Mouse (Mus musculus) liver, postnatal 0 days (tissue): ENCODE results near the gene Syne3. TPM values are rescaled to one million over a fixed set of nuclear protein-coding genes. Genes with fewer than 3 reads are reported as not detected.

Experiments
- ATAC-seq: fragments of 200-750 bp; cut with Nextera tagmentation; 2 replicates; pipeline ENCODE4 v1.8.0; 2017; ENCODE audit warnings: mild to moderate bottlenecking, moderate library complexity
- DNase-seq: peaks from one replicate; pipeline ENCODE4 v3.0.0-alpha.2; 2016
- H3K27ac ChIP-seq: fragments of 300-500 bp; sonication (generic); 2 replicates; pipeline ENCODE4 v1.5.1; 2014; ENCODE audit warnings: antibody characterized with exemption, moderate library complexity, mild to moderate bottlenecking, low read depth
- H3K27me3 ChIP-seq: fragments of 300-500 bp; sonication (generic); 2 replicates; pipeline ENCODE4 v1.6.1; 2014; ENCODE audit warnings: low read length, control low read depth, mixed read lengths; ENCODE audit not compliant: insufficient read depth
- H3K36me3 ChIP-seq: fragments of 300-500 bp; sonication (generic); replicated peaks from 2 replicates; pipeline ENCODE4 v1.6.1; 2014; ENCODE audit warnings: mild to moderate bottlenecking, control low read depth, low read length, moderate library complexity, mixed read lengths; ENCODE audit not compliant: insufficient read depth
- H3K4me1 ChIP-seq: fragments of 300-500 bp; sonication (generic); 2 replicates; pipeline ENCODE4 v1.6.1; 2014; ENCODE audit warnings: antibody characterized with exemption, mild to moderate bottlenecking, control low read depth; ENCODE audit not compliant: insufficient read depth
- H3K4me2 ChIP-seq: fragments of 300-500 bp; sonication (generic); 2 replicates; pipeline ENCODE4 v1.6.1; 2014; ENCODE audit warnings: low read depth, mild to moderate bottlenecking, low read length, moderate library complexity, mixed read lengths
- H3K4me3 ChIP-seq: fragments of 300-500 bp; sonication (generic); 2 replicates; pipeline ENCODE4 v1.5.1; 2014; ENCODE audit warnings: low read depth, low read length
- H3K9ac ChIP-seq: fragments of 300-500 bp; sonication (generic); replicated peaks from 2 replicates; pipeline ENCODE4 v1.6.1; 2014; ENCODE audit warnings: mild to moderate bottlenecking, moderate library complexity
- H3K9me3 ChIP-seq: fragments of 300-500 bp; sonication (generic); 2 replicates; pipeline ENCODE4 v1.6.1; 2016; ENCODE audit warnings: mild to moderate bottlenecking, control low read depth, low read length, mixed read lengths
- CTCF ChIP-seq: sonication (generic); IDR thresholded peaks from 2 replicates; pipeline ENCODE4 v1.5.1; 2016; ENCODE audit warnings: antibody characterized with exemption, low read depth
- EP300 ChIP-seq: IDR thresholded peaks from 2 replicates; pipeline ENCODE4 v1.6.1; 2016; ENCODE audit warnings: antibody characterized with exemption, low read depth, mild to moderate bottlenecking
- WGBS: fragments of 180-500 bp; shearing (Covaris S2); extraction: QIAGEN DNeasy Blood & Tissue Kit; methylation state at CpG from one replicate; pipeline ENCODE4 v1.1.7; 2014; ENCODE audit not compliant: insufficient replicate concordance; 5-methylcytosine and 5-hydroxymethylcytosine counted together
- polyA plus RNA-seq: library from polyadenylated mRNA; unstranded; fragments of >200 nt; fragmentation: Nextera tagmentation; extraction: Ambion mirVana; gene quantifications from 2 replicates; pipeline ENCODE4 v1.2.1, GENCODE M21; 2015

Syne3 gene
- polyA plus RNA-seq, 1 experiment from 2014 or later, result 2.3 TPM

DNA sequence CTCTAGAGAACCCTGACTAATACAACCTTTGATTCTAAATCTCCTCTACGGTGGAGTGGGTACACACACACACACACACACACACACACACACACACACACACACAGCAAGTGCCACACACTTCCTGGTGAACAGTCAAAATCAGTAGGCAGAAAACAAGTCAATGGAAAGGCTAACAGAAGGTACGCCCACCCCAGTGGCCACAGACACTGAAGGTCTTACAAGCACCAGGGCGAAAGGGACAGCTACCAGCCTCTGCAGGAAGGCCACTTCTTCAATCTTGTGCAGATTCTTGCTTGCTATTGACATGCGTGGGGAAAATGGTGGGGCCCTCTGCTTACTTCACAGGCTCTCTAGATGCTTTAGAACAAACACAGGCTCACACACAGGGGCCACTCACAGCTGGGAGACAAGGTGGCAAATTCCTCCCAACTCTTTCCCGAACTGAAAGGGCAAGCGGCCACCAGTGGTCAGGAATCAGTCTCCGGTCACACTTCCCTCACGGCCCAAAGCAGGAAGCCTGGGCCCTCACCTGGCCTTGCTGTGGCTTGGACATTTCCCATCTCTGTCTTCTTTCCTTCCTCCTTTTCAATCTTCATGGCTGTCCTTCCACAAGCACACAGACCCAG, 11.9 kb upstream of the Syne3 start:
- Histone ChIP-seq H3K4me1 (peaks cover 36% of the 10 kb centered on the region), H3K27me3 (no peaks in the 10 kb centered on the region), H3K4me3 (no peak overlapping the region), H3K27ac (0 out of 2 replicates have a peak overlapping the region, but pooled peaks have one; percentile 16), H3K4me2 (peak overlapping the region; percentile 53), H3K9ac (peak overlapping the region; percentile 31; the same call in 1 of the 2 replicates), H3K36me3 (no peaks in the 10 kb centered on the region), H3K9me3 (no peaks in the 10 kb centered on the region)
- WGBS, result 46% methylated on average over 8 of the region's 8 CpGs
- ATAC-seq, result no peak
- DNase-seq, result no peak
- TF ChIP-seq EP300 (no peak), CTCF (no peak)

DNA sequence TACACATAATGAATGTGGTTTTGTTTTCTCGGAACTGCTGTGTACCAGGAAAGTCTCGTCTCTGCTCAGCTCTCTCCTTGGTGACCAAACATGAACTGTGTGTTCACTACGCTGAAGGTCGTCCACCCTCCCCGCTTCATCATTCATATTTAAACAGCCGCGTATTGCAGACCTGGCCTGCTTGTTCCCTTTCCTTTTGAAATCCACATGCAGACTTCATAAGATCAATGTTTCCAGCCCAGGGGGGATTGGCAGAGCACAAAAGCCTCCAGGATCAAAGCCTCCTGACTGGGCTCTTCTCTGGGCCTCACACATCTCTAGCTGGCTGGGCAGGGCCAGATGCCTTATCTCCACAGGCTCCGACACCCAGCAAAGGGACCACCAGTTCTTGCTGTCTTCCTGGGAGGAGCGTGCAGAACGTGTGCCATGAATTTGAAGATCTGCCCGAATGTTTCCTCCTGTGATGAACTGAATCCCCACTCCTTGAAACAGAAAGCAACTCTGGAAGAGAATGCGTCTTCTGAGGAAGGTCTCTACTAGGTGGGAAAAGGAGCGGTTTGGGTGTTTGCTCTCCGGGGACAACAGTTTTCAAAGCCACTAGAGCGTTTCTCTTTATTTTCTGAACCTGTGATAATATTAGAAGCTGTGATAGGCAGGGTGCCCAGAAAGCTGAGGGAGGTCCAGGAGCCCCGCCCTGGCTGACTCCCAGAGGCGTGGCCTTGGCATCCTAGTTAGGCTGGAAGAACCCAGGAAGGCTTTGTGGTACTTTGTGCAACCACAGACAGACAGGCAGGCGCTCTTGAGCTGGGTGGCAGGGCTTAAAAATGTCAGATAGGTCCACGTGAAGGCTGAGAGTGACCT, 10.0 kb upstream of the Syne3 start:
- Histone ChIP-seq H3K9me3 (no peaks in the 10 kb centered on the region), H3K9ac (peak overlapping the region; percentile 0), H3K4me3 (peak overlapping the region; percentile 23), H3K27ac (peak overlapping the region; percentile 87), H3K4me2 (peak overlapping the region; percentile 57), H3K36me3 (no peaks in the 10 kb centered on the region), H3K4me1 (peaks cover 35% of the 10 kb centered on the region), H3K27me3 (no peaks in the 10 kb centered on the region)
- ATAC-seq, result peak; percentile 88
- TF ChIP-seq EP300 (peak; percentile 71), CTCF (peak; percentile 37)
- peak; percentile 81 for DNase-seq
- 32% methylated on average over 19 of the region's 19 CpGs for WGBS

DNA sequence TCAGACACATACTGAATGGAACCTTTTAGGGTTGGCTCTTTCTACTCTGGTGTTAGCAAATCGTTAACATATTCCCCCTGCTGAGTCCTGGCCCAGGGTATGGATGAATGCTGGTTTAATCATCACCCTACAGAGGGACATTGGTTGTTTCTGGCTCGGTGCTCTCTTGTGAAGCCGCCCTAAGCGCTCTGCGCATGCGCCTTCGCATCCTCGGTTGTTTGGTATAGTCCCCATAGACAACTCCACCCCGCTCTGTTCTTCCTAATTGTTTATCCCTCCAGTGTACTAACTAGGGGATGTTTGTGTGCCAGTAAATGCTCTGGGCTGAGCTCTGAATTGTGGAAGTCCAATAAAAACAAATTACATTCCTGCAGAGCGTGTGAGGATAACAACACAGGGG, 7.0 kb upstream of the Syne3 start:
- H3K9me3 ChIP-seq, result no peaks in the 10 kb centered on the region
- 0 out of 2 replicates have a peak overlapping the region, but pooled peaks have one; percentile 22 for H3K4me2 ChIP-seq
- ATAC-seq (no peak), DNase-seq (no peak)
- peak overlapping the region; percentile 65 for H3K27ac ChIP-seq
- H3K36me3 ChIP-seq, result no peaks in the 10 kb centered on the region
- no peak overlapping the region for H3K9ac ChIP-seq
- WGBS, result 76% methylated on average over 10 of the region's 10 CpGs
- TF ChIP-seq CTCF (no peak), EP300 (no peak)
- peaks cover 45% of the 10 kb centered on the region for H3K4me1 ChIP-seq
- no peak overlapping the region for H3K4me3 ChIP-seq
- no peaks in the 10 kb centered on the region for H3K27me3 ChIP-seq

DNA sequence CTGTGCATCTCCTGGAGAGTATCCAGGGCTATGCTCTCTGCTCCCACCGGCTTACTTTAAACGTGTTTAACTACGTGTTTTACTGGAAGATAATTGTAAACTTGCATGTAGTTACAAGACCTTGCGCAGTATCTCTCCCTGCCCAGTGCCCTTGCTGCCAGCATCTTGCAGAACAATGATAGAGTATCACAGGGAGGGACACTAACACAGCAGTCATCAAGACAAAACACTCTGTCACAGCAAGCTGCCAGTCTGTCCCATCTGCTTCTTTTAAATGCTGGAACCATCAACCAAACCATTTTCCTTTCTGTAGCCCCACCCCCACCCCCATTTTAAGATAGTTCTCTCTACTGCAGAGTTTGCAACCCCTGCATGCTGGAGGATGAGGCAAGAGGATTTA, 6.6 kb upstream of the Syne3 start:
- H3K4me2 ChIP-seq, result 0 out of 2 replicates have a peak overlapping the region, but pooled peaks have one; percentile 22
- no peaks in the 10 kb centered on the region for H3K27me3 ChIP-seq
- DNase-seq (no peak), ATAC-seq (peak; percentile 43)
- H3K9ac ChIP-seq, result no peak overlapping the region
- H3K36me3 ChIP-seq, result no peaks in the 10 kb centered on the region
- 39% methylated on average over 4 of the region's 4 CpGs for WGBS
- TF ChIP-seq CTCF, result no peak
- TF ChIP-seq EP300, result peak; percentile 91
- H3K4me3 ChIP-seq, result no peak overlapping the region
- peak overlapping the region; percentile 65 for H3K27ac ChIP-seq
- peaks cover 43% of the 10 kb centered on the region for H3K4me1 ChIP-seq
- no peaks in the 10 kb centered on the region for H3K9me3 ChIP-seq

DNA sequence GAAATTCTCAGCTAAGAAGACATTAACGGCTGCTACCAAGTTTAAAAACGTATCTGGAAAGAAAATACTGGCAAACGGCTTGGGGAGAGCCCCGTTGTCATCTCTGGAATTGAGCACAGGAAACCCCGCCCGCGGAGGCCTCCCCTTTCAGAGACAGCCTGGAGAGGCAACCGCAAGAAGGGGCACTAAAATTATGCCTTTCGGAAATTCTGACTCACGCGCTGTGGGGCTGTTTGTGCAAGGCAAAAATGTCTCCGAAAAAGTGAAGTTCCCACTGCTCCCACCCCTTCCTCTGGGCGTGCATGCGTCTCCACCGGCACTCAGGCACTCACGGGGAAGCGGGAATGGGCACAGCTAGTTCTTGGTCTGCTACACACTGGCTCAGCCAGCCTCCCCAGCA, 3.5 kb upstream of the Syne3 start:
- WGBS, result 14% methylated on average over 17 of the region's 17 CpGs
- H3K36me3 ChIP-seq, result no peaks in the 10 kb centered on the region
- TF ChIP-seq CTCF, result no peak
- peak; percentile 29; the same call in 1 of the 2 replicates for TF ChIP-seq EP300
- peaks cover 48% of the 10 kb centered on the region for H3K4me1 ChIP-seq
- H3K4me3 ChIP-seq, result peak overlapping the region; percentile 7; the same call in 1 of the 2 replicates
- peak; percentile 70 for DNase-seq
- peak overlapping the region; percentile 90 for H3K27ac ChIP-seq
- no peak for ATAC-seq
- H3K27me3 ChIP-seq, result no peaks in the 10 kb centered on the region
- peak overlapping the region; percentile 49 for H3K4me2 ChIP-seq
- H3K9me3 ChIP-seq, result no peaks in the 10 kb centered on the region
- no peak overlapping the region; the same call in 1 of the 2 replicates for H3K9ac ChIP-seq

DNA sequence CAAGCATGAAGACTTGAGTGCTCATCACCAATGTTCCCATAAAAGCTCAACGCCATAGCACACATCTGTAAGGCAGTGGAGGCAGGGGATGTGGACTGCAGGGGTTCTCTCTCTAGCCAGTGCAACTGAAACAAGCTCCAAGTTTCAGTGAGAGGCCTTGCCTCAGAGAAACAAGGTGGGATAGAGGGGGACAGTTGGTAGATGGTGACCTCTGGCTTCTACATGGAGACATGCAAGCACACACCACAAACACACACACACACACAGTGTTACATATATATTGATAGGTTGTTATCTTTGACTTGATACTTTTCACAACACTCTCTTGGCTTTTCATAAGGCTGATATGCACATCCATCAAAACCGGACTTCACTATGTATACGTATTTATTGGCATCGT, 2.7 kb upstream of the Syne3 start:
- DNase-seq, result no peak
- no peak for TF ChIP-seq EP300
- TF ChIP-seq CTCF, result peak; percentile 13; the same call in 1 of the 2 replicates
- Histone ChIP-seq H3K36me3 (no peaks in the 10 kb centered on the region), H3K4me2 (peak overlapping the region; percentile 49; the same call in 1 of the 2 replicates), H3K27ac (peak overlapping the region; percentile 90; the same call in 1 of the 2 replicates), H3K9me3 (no peaks in the 10 kb centered on the region), H3K4me3 (no peak overlapping the region), H3K4me1 (peaks cover 54% of the 10 kb centered on the region), H3K27me3 (no peaks in the 10 kb centered on the region), H3K9ac (no peak overlapping the region)
- no peak for ATAC-seq
- 65% methylated on average over 4 of the region's 4 CpGs for WGBS
